Mouse (Mus musculus): Measurements from ENCODE around the gene Acot2. TPM values are rescaled to one million over a fixed set of nuclear protein-coding genes. Genes with fewer than 3 reads are reported as not detected.
A peak's percentile ranks its signal among the peaks of the same experiment; 100 is the strongest.
"Not testable (repeated sequence)": the region's sequence is repeated elsewhere in the genome, so short reads cannot be mapped to it uniquely, and the experiment has no call there.

Acot2 gene
- total RNA-seq (2021) = 10 to 100 TPM; 10.7 TPM

GRCm38 (mm10) chr12:83987583-83988441 is at the start of gene Acot2:
TSS of gene Acot2 (plus strand) at chr12:83987861.
- intact Hi-C loops (cut with DNase I) = loop anchor here (5.0 kb wide), 1 partner anchor 44 kb away; no protein-coding TSS in a partner anchor

GRCm38 (mm10) chr12:83938592-83938991 is 49.1 kb upstream of the Acot2 start:
- intact Hi-C loops (cut with DNase I) = loop anchor here (10.0 kb wide), 1 partner anchor 224 kb away; no protein-coding TSS in a partner anchor
- not testable (repeated sequence) for DNase-seq (ENCODE audit: low spot score in 2 of 2)

More at GRCm38 (mm10) chr12:83987583-83988441, at the start of gene Acot2:
- DNase-seq (ENCODE audit: low spot score in 2 of 2) = peak; percentile 81 to 83

- intact Hi-C loops (cut with DNase I) = loop anchor here (10.0 kb wide), 1 partner anchor 225 kb away; no protein-coding TSS in a partner anchor
- no peak for DNase-seq (ENCODE audit: low spot score in 2 of 2)
Observed at GRCm38 (mm10) chr12:83939332-83939731, 48.3 kb upstream of the Acot2 start.

- intact Hi-C loops (cut with DNase I) = no loop called here
- no peak for DNase-seq (ENCODE audit: low spot score in 2 of 2)
Observed at GRCm38 (mm10) chr12:83940031-83940430, 47.6 kb upstream of the Acot2 start.

GRCm38 (mm10) chr12:83941938-83942337 is 45.7 kb upstream of the Acot2 start:
- intact Hi-C loops (cut with DNase I) = no loop called here
- no peak for DNase-seq (ENCODE audit: low spot score in 2 of 2)

- no peak for DNase-seq (ENCODE audit: low spot score in 2 of 2)
- intact Hi-C loops (cut with DNase I) = no loop called here
Observed at GRCm38 (mm10) chr12:83947260-83947811, 40.3 kb upstream of the Acot2 start.

GRCm38 (mm10) chr12:83949043-83949442 is 38.6 kb upstream of the Acot2 start:
- no peak for DNase-seq (ENCODE audit: low spot score in 2 of 2)
- intact Hi-C loops (cut with DNase I) = no loop called here

GRCm38 (mm10) chr12:83949776-83950492 is 37.7 kb upstream of the Acot2 start:
- no peak for DNase-seq (ENCODE audit: low spot score in 2 of 2)
- intact Hi-C loops (cut with DNase I) = no loop called here

GRCm38 (mm10) chr12:83950493-83950839 is 37.2 kb upstream of the Acot2 start, which contains the start of gene Riox1:
TSS of gene Riox1 (plus strand) at chr12:83950608.
- intact Hi-C loops (cut with DNase I) = no loop called here
- peak; percentile 86 to 88 for DNase-seq (ENCODE audit: low spot score in 2 of 2)

GRCm38 (mm10) chr12:83950840-83951701 is 36.6 kb upstream of the Acot2 start:
- peak; percentile 54 to 74 for DNase-seq (ENCODE audit: low spot score in 2 of 2)
- intact Hi-C loops (cut with DNase I) = no loop called here

GRCm38 (mm10) chr12:83951711-83952575 is 35.7 kb upstream of the Acot2 start:
- no peak for DNase-seq (ENCODE audit: low spot score in 2 of 2)
- intact Hi-C loops (cut with DNase I) = no loop called here

GRCm38 (mm10) chr12:83958278-83958677 is 29.4 kb upstream of the Acot2 start:
- DNase-seq (ENCODE audit: low spot score in 2 of 2) = no peak
- intact Hi-C loops (cut with DNase I) = no loop called here

- intact Hi-C loops (cut with DNase I) = no loop called here
- no peak for DNase-seq (ENCODE audit: low spot score in 2 of 2)
Observed at GRCm38 (mm10) chr12:83965235-83965634, 22.4 kb upstream of the Acot2 start.

GRCm38 (mm10) chr12:83972117-83972516 is 15.5 kb upstream of the Acot2 start:
- DNase-seq (ENCODE audit: low spot score in 2 of 2) = peak in 1 of 2 experiments; percentile 26
- intact Hi-C loops (cut with DNase I) = loop anchor here (2.0 kb wide), 1 partner anchor 89 kb away; no protein-coding TSS in a partner anchor

- no peak for DNase-seq (ENCODE audit: low spot score in 2 of 2)
- intact Hi-C loops (cut with DNase I) = no loop called here
Observed at GRCm38 (mm10) chr12:83978862-83979261, 8.8 kb upstream of the Acot2 start.

GRCm38 (mm10) chr12:83981615-83982014 is 6.0 kb upstream of the Acot2 start:
- intact Hi-C loops (cut with DNase I) = no loop called here
- no peak for DNase-seq (ENCODE audit: low spot score in 2 of 2)

GRCm38 (mm10) chr12:83984752-83985151 is 2.9 kb upstream of the Acot2 start, which contains the start of gene Heatr4:
TSS of gene Heatr4 (minus strand) at chr12:83984852.
- no peak for DNase-seq (ENCODE audit: low spot score in 2 of 2)
- intact Hi-C loops (cut with DNase I) = loop anchor here (5.0 kb wide), 1 partner anchor 48 kb away; no protein-coding TSS in a partner anchor

- DNase-seq (ENCODE audit: low spot score in 2 of 2) = no peak
- intact Hi-C loops (cut with DNase I) = loop anchor here (5.0 kb wide), 1 partner anchor 45 kb away; no protein-coding TSS in a partner anchor
Observed at GRCm38 (mm10) chr12:83987242-83987582, 449 bp upstream of the Acot2 start.

All from left cerebral cortex, postnatal 36 days (tissue).